Mouse (Mus musculus): Measurements from ENCODE around the gene Tnfrsf23. TPM values are rescaled to one million over a fixed set of nuclear protein-coding genes. Genes with fewer than 3 reads are reported as not detected.

Gene Tnfrsf23
- polyA plus RNA-seq, 1 experiment from 2014 or later, result 2.2 TPM

GRCm38 (mm10) chr7:143636674-143637073 is 49.0 kb downstream of the Tnfrsf23 start:
- WGBS, result 100% methylated on average over 1 of the region's 1 CpGs
- no peak for TF ChIP-seq CTCF (IDR thresholded peaks at IDR 0.05; ENCODE audit: low read depth)
- Histone ChIP-seq H3K9me3 (replicated peaks; ENCODE audit: low read length) (no peaks in the 10 kb centered on the region), H3K4me3 (replicated peaks; ENCODE audit: low read depth, low read length) (no peak overlapping the region), H3K4me2 (ENCODE audit: low read length) (no peak overlapping the region), H3K4me1 (replicated peaks; ENCODE audit: insufficient read depth, low read length) (no peaks in the 10 kb centered on the region), H3K36me3 (ENCODE audit: insufficient read depth, low read length) (no peaks in the 10 kb centered on the region), H3K27me3 (ENCODE audit: insufficient read depth, low read length) (no peaks in the 10 kb centered on the region), H3K27ac (no peak overlapping the region), H3K9ac (ENCODE audit: low read depth, low read length) (no peak overlapping the region)
- ATAC-seq (replicated peaks; ENCODE audit: low FRiP score, low read depth) (no peak), DNase-seq (ENCODE audit: low spot score) (no peak)

GRCm38 (mm10) chr7:143631503-143631902 is 54.2 kb downstream of the Tnfrsf23 start:
- no peaks in the 10 kb centered on the region for H3K27me3 ChIP-seq (ENCODE audit: insufficient read depth, low read length)
- no peaks in the 10 kb centered on the region for H3K9me3 ChIP-seq (replicated peaks; ENCODE audit: low read length)
- no peak overlapping the region for H3K4me3 ChIP-seq (replicated peaks; ENCODE audit: low read depth, low read length)
- no peaks in the 10 kb centered on the region for H3K36me3 ChIP-seq (ENCODE audit: insufficient read depth, low read length)
- no peak overlapping the region for H3K27ac ChIP-seq
- DNase-seq (ENCODE audit: low spot score) (no peak), ATAC-seq (replicated peaks; ENCODE audit: low FRiP score, low read depth) (no peak)
- TF ChIP-seq CTCF (IDR thresholded peaks at IDR 0.05; ENCODE audit: low read depth), result no peak
- no peaks in the 10 kb centered on the region for H3K4me1 ChIP-seq (replicated peaks; ENCODE audit: insufficient read depth, low read length)
- H3K9ac ChIP-seq (ENCODE audit: low read depth, low read length), result no peak overlapping the region
- no peak overlapping the region for H3K4me2 ChIP-seq (ENCODE audit: low read length)
- 68% methylated on average over 2 of the region's 2 CpGs for WGBS

- H3K4me2 ChIP-seq (ENCODE audit: low read length), result no peak overlapping the region
- no peak overlapping the region for H3K4me3 ChIP-seq (replicated peaks; ENCODE audit: low read depth, low read length)
- WGBS, result 29% methylated on average over 1 of the region's 1 CpGs
- H3K27me3 ChIP-seq (ENCODE audit: insufficient read depth, low read length), result no peaks in the 10 kb centered on the region
- H3K9ac ChIP-seq (ENCODE audit: low read depth, low read length), result no peak overlapping the region
- no peak overlapping the region for H3K27ac ChIP-seq
- H3K4me1 ChIP-seq (replicated peaks; ENCODE audit: insufficient read depth, low read length), result no peaks in the 10 kb centered on the region
- TF ChIP-seq CTCF (IDR thresholded peaks at IDR 0.05; ENCODE audit: low read depth), result no peak
- no peaks in the 10 kb centered on the region for H3K9me3 ChIP-seq (replicated peaks; ENCODE audit: low read length)
- no peak for DNase-seq (ENCODE audit: low spot score)
- ATAC-seq (replicated peaks; ENCODE audit: low FRiP score, low read depth), result no peak
- H3K36me3 ChIP-seq (ENCODE audit: insufficient read depth, low read length), result no peaks in the 10 kb centered on the region
Observed at GRCm38 (mm10) chr7:143629501-143629900, 56.2 kb downstream of the Tnfrsf23 start.

GRCm38 (mm10) chr7:143628540-143628939 is 57.1 kb downstream of the Tnfrsf23 start, which contains the start of gene Tnfrsf26:
Gene Tnfrsf26 (minus strand): TSS chr7:143628722.
- H3K9me3 ChIP-seq (replicated peaks; ENCODE audit: low read length), result no peaks in the 10 kb centered on the region
- H3K4me3 ChIP-seq (replicated peaks; ENCODE audit: low read depth, low read length), result no peak within 1 kb of the TSS
- no peak for TF ChIP-seq CTCF (IDR thresholded peaks at IDR 0.05; ENCODE audit: low read depth)
- H3K4me1 ChIP-seq (replicated peaks; ENCODE audit: insufficient read depth, low read length), result no peaks in the 10 kb centered on the region
- no peak within 1 kb of the TSS for H3K9ac ChIP-seq (ENCODE audit: low read depth, low read length)
- H3K36me3 ChIP-seq (ENCODE audit: insufficient read depth, low read length), result no peaks in the 10 kb centered on the region
- H3K4me2 ChIP-seq (ENCODE audit: low read length), result no peak within 1 kb of the TSS
- H3K27me3 ChIP-seq (ENCODE audit: insufficient read depth, low read length), result no peaks in the 10 kb centered on the region
- H3K27ac ChIP-seq, result no peak within 1 kb of the TSS
- ATAC-seq (replicated peaks; ENCODE audit: low FRiP score, low read depth) (no peak), DNase-seq (ENCODE audit: low spot score) (no peak)
- WGBS, result 91% methylated on average over 1 of the region's 1 CpGs

GRCm38 (mm10) chr7:143627555-143628286 is 58.0 kb downstream of the Tnfrsf23 start:
- no peak overlapping the region for H3K9ac ChIP-seq (ENCODE audit: low read depth, low read length)
- TF ChIP-seq CTCF (IDR thresholded peaks at IDR 0.05; ENCODE audit: low read depth), result no peak
- H3K27ac ChIP-seq, result no peak overlapping the region
- H3K4me2 ChIP-seq (ENCODE audit: low read length), result no peak overlapping the region
- 49% methylated on average over 10 of the region's 10 CpGs for WGBS
- no peak for ATAC-seq (replicated peaks; ENCODE audit: low FRiP score, low read depth)
- no peaks in the 10 kb centered on the region for H3K36me3 ChIP-seq (ENCODE audit: insufficient read depth, low read length)
- no peaks in the 10 kb centered on the region for H3K4me1 ChIP-seq (replicated peaks; ENCODE audit: insufficient read depth, low read length)
- no peak overlapping the region for H3K4me3 ChIP-seq (replicated peaks; ENCODE audit: low read depth, low read length)
- H3K27me3 ChIP-seq (ENCODE audit: insufficient read depth, low read length), result no peaks in the 10 kb centered on the region
- H3K9me3 ChIP-seq (replicated peaks; ENCODE audit: low read length), result no peaks in the 10 kb centered on the region
- DNase-seq (ENCODE audit: low spot score), result no peak

GRCm38 (mm10) chr7:143626178-143626577 is 59.5 kb downstream of the Tnfrsf23 start:
- no peak for TF ChIP-seq CTCF (IDR thresholded peaks at IDR 0.05; ENCODE audit: low read depth)
- Histone ChIP-seq H3K4me3 (replicated peaks; ENCODE audit: low read depth, low read length) (no peak overlapping the region), H3K4me1 (replicated peaks; ENCODE audit: insufficient read depth, low read length) (no peaks in the 10 kb centered on the region), H3K9me3 (replicated peaks; ENCODE audit: low read length) (no peaks in the 10 kb centered on the region), H3K36me3 (ENCODE audit: insufficient read depth, low read length) (no peaks in the 10 kb centered on the region), H3K9ac (ENCODE audit: low read depth, low read length) (no peak overlapping the region), H3K4me2 (ENCODE audit: low read length) (no peak overlapping the region), H3K27me3 (ENCODE audit: insufficient read depth, low read length) (no peaks in the 10 kb centered on the region), H3K27ac (no peak overlapping the region)
- DNase-seq (ENCODE audit: low spot score), result no peak
- no peak for ATAC-seq (replicated peaks; ENCODE audit: low FRiP score, low read depth)
- WGBS, result 61% methylated on average over 2 of the region's 2 CpGs

Measured in kidney, postnatal 0 days (tissue).